Mouse (Mus musculus) heart, postnatal 0 days (tissue): Measurements from ENCODE around the gene Olfr47.

Experiments
- CTCF ChIP-seq: IDR thresholded peaks from 2 replicates; pipeline ENCODE4 v1.5.1; 2016; ENCODE audit warnings: antibody characterized with exemption, control low read depth, low read depth
- EP300 ChIP-seq: IDR thresholded peaks from 2 replicates; pipeline ENCODE4 v1.6.1; 2016; ENCODE audit warnings: antibody characterized with exemption, low read depth

DNA sequence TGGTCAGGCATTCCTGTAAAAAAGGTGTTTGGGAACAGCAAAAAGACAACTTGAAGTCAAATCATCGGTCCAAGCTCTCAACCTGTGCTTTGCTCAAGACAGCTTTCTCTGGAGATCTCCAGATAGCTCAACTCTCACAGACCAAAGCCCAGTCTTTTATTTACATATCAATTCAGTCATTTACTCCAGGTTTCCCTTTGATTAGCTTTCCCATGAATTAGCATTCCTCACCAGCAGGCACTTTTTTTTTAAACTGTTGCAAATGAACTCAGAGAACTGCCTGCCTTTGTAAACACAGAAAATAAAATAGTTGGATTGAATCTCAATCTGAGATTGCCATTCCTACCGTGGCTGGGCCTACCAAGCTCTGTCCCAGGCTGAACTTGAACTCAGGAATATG is 26.0 kb upstream of the Olfr47 start:
- TF ChIP-seq CTCF, result no peak
- no peak for TF ChIP-seq EP300
